Mouse (Mus musculus): ENCODE results near the gene Ptprm.

Gene Ptprm

DNA sequence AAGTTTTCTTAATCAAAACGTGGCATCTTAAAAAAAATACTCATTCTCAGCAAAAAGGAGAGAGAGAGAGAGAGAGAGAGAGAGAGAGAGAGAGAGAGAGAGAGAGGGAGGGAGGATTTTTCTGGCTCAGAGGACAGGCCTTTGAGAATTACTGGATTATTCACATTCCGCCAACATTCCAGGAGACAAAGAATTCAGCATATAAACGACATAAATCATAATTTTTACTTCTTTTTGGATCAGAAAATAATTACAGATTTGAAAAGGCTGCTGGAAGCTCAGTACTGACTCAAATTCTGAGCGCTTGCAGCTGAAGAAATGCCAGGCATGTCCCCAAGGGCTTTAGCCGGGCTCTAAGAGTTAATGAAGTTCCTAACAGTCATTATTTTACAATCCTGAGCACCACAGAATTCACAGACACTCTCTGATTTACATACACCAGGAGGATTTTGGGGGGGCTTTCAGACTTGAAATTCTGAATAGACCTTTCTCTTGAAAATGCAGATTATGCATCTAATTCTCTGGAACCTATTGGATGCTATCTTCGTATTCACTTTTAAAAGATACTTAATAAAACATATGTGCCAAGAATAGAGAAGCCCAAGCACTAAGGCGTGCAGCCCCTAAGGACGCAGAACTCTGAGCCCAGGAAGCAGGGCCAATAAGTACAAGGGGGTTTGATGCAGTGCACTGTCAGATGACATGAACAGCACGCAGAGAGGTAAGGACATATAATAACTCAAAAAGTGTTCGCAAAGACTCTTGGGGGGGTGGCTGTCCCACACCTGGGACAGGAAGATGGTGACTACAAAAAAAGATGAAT lies 112.1 kb downstream of the Ptprm start:
- DNase-seq (ENCODE audit: inconsistent age in 2 of 2, low spot score in 1 of 2): no peak

DNA sequence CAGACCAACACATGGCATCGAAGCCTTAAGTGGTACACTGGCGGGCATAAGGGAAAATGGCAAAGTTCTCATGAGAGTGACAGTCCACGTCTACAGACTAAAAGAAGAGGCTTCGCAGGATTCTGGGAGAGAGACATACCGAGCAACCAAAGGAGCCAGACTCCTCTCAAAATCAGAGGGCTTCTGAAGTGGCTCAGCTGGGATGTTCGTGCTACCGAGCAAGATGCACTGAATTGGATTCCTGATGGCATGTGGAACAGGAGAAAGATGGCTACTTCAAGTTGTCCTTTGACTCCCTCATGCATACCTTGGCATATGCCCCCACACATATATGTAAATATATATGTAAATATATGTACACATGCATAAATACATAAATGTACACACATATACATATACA lies 115.4 kb downstream of the Ptprm start:
- DNase-seq (ENCODE audit: inconsistent age in 2 of 2, low spot score in 1 of 2): no peak

DNA sequence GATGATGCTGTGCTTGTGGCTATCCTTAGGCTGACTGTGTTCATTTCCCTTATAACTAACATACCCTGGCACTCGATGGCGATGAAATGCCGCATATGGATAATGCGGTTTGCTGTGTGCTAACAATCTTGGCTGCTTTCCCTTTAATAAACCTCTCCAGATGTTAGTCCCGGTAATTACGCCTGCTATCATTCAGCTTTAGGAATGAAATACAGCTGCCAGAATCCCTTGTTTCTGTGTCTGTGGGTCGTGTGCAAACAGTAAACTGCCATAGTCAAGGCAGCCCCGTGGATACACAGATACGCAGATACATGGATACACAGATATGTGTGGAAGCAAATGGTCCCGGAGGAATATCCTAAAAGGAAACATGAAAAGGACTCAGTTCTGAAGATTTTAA lies 116.8 kb downstream of the Ptprm start:
- no peak for DNase-seq (ENCODE audit: inconsistent age in 2 of 2, low spot score in 1 of 2)

DNA sequence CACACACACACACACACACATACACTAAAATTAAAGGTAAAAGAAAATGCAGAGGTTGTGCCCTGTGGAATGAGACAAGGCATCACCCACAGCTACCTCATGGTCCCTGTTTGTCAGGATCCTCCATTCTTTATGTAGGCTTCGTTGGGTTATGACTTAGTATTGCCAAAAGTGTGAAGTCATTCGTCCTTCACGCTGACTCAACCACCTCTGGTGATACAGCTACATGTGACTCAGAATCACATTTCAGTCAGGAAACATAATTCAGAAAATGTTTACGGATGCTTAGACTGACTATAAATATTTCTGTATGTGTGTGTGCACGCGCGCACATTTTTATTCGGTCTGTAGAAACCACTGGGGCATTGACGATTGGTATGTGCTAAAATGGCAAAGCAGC lies 121.2 kb downstream of the Ptprm start:
- DNase-seq (ENCODE audit: inconsistent age in 2 of 2, low spot score in 1 of 2): peak in 1 of 2 experiments; percentile 48

DNA sequence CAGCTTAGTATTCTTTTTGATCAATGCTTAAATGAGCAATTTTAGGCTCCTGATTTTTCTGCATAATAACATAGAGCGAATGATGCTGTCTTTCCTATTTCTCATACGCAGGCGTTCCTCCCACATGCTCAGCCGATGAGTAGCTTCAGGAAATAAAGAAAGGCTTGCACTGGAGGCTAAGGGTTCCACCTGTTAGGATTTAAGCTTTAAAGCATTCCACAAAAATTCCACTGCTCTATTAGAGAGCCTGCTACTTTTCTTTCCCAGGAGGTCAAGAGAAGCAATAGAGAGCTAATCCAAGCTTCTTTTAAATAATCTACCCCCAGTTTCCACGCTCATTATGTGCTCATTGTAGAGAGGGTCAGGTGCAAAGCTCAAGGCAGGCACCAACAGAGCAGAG lies 127.3 kb downstream of the Ptprm start:
- DNase-seq (ENCODE audit: inconsistent age in 2 of 2, low spot score in 1 of 2): no peak

DNA sequence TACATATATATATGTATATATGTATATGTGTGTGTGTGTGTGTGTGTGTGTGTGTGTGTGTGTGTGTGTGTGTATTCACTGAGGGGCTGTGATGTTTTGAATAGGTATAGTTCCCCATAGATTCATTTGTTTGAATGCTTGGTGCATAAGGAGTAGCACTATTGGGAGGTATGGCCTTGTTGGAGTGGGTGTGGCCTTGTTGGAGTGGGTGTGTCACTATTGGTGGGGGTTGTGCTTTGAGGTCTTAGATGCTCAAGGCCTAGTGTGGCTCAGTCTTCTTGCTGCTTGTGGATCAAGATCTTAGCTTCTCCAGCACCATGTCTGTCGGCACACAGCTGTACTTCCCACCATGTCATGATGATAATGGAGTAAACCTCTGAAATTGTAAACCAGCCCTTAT lies 138.9 kb downstream of the Ptprm start:
- DNase-seq (ENCODE audit: inconsistent age in 2 of 2, low spot score in 1 of 2): no peak

DNA sequence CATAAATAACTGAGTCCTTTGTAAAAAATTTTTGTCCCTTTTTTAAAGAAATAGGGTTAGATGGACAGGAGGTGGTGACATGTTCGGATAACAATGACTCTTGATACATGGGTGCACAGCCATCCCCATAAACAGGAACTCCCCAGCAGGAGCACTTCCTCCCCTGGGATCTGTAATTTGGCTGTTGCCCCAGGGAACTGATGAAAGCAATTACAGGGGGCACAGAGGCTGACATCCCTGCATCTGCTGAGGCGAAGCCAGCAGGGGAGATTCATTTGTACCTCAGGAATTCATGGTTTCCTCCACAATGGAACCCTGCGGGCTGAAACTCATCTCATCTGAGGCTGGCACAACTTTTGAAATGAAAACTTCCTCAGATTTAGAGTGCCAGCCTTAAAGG lies 140.5 kb downstream of the Ptprm start:
- DNase-seq (ENCODE audit: inconsistent age in 2 of 2, low spot score in 1 of 2): peak; percentile 19 to 31

DNA sequence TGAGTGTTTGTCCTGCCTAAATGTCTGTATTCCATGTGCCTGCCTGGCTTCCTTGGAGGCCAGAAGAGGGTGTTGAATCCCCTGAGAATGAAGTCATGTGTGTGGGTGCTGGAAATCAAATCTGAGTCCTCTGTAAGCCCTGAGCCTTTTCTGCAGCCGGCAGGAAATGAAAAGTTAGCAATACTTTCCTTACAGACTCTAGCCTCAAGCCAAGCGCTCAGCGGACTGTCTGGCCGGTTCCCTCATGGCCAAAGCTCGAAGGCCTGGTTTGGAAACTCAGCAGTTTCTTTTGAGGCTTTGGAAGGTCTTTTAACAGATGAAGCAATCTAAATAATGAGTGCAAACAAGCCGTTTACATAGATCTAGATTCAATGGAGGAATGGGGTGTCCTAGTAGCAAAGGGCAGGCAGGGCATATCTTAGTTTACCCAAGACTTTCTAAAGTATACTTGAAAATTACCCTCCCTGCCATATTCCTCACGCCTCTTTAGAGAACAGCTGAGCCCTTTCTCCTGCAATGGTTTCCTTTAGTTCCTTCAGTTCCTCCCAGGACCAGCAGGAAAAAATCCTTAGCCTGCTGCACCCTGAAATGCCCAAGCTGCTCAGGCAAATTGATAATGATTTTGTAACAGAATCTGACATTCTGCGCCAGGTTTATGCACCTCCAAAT lies 144.4 kb downstream of the Ptprm start:
- DNase-seq (ENCODE audit: inconsistent age in 2 of 2, low spot score in 1 of 2): peak in 1 of 2 experiments; percentile 29

DNA sequence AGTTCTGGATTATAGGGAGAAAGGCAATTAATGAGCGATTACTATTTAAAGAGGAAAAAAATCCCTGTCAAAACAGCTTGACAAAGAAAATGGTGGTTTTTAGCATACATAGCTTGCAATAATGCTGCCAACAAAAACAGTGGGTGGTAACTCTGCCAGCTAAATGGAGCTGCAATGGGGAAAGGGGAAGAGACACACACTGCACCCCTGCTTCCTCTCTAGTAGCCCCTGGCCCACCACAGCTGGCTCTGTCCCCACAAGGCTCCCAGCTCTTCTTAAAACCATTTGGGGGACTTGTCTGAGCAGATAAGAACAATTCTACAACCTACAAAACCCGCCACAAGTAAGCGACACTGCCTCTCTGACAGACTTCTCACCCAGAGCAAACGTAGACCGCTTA lies 145.7 kb downstream of the Ptprm start:
- no peak for DNase-seq (ENCODE audit: inconsistent age in 2 of 2, low spot score in 1 of 2)

DNA sequence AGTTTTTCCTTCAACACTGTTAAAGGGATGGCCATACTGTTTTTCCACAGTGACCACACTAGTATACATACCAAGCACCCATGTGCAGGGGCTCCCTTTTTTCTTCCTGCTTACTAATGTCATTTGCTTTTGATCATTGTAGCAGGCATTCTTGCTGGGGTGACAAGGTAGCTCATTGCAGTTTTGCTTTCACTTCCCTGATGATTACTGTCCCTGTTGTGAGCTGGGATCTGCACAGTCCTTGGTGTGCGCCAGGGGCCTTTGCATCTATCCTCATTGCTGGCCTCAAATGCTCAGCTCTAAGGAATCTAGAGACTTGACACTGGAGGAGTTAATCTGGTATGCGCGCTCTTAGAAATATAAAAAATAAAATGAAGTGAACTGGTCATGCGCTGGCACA lies 147.3 kb downstream of the Ptprm start:
- DNase-seq (ENCODE audit: inconsistent age in 2 of 2, low spot score in 1 of 2): no peak

DNA sequence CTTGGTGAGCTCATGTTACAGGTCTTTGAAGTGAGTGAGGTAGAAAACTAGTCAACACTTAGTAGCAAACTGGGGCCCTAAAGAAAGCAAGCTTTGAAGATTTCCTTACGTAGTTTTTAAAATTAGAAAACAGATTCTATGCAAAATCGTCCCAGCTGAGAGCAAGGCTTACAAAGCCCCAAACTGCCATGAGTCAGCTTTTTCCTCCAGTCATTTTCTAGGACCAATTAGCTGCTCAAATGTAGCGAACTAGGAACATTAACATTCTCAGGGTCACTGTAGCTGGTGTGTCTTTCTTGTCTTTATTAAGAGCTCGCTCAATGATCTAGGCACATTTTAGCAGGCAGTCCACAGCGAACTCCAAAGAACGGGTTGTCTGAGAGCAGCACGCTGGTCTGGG lies 153.1 kb downstream of the Ptprm start:
- peak in 1 of 2 experiments; percentile 41 for DNase-seq (ENCODE audit: inconsistent age in 2 of 2, low spot score in 1 of 2)

DNA sequence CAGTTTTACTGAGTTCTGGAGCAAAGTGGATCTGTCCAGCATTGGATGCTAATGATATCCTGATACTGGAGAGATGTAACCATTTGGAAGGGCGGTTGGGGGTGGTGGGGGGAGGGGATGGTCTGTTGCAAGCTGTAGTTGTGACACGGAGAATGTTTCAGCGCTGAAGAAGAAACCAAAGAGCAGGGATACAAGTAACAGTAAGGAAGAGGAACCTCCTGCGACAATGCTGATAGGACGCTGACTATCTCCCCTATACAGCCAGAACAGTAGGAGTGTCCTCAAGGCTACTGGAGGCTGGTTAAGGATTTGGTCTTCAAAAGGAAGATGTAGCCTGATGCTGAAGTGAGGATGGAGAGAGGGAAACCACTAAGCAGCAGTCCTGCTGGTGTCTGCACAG lies 160.5 kb downstream of the Ptprm start:
- no peak for DNase-seq (ENCODE audit: inconsistent age in 2 of 2, low spot score in 1 of 2)

DNA sequence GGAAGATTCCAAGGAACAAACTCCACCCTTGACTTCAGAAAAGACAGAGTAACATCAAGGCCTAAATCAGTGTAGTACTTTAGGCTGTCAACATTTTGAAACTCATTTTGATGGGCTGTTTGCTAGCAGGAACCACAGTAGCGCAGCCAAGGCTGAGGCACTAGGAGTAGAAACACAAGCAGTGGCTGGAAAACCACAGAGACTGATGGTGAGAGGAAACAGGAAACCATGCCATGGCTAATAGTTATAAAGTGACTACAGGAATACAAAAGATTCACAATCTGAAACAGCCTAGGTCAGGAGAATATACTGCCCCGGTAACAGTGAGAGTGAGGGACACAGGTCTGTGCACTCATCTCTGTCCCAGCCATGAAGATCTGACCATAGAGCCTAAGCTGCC lies 165.7 kb downstream of the Ptprm start:
- DNase-seq (ENCODE audit: inconsistent age in 2 of 2, low spot score in 1 of 2): no peak

DNA sequence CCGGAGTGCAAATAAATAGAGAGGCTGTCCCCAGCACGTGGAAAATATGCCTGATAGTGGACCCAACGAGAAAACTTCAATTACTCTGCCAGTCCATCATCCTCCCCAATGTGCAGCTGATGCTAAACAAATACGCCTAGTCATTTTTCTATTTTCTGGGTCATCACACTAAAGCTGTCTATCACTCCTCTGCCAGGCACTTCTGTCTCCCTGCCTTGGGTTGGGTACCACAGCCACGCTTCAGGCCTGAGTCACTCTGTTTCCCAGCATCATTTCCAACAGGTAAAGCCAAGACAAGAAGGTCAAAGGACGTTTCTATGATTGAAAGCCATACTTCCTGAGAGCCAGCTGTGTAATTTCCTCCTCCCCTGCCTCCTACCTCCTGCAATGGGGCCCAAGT lies 167.4 kb downstream of the Ptprm start:
- DNase-seq (ENCODE audit: inconsistent age in 2 of 2, low spot score in 1 of 2): no peak

DNA sequence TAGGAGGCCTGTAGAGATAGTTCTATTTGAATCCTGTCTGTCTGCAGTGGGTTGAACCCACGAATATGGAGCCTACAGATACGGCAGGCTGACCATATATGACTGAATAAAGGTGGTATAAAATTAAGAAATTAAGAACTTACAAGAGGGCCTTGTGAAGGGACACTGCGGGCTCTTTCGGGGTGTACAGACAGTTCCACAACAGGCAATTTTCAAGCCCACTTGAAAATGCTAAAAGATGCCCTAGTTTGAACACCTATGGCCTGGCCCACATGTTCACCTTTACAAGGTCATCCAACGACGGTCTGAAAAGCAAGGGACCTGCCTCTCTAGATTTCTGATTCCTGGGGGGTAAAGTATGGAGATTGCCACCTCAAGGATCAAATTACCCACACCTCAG lies 168.3 kb downstream of the Ptprm start:
- DNase-seq (ENCODE audit: inconsistent age in 2 of 2, low spot score in 1 of 2): no peak

DNA sequence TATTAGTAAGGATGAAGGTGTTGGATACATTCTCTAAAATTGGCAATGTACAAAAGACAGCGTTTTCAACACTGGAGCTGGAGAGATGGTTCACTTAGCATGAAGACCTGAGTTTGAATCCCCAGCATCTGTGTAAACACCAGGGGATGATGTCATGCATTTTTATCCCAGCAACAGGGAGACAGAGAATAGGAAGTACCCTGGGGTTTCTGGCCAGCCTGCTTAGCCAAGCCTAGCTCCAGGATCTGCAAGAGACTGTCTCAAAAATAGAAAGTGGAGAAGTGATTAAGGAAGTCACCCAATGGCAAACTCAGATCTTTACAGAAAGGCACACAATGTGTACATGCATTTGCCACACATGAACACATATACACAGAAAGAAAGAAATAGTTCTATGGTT lies 174.8 kb downstream of the Ptprm start:
- DNase-seq (ENCODE audit: inconsistent age in 2 of 2, low spot score in 1 of 2): peak in 1 of 2 experiments; percentile 30

DNA sequence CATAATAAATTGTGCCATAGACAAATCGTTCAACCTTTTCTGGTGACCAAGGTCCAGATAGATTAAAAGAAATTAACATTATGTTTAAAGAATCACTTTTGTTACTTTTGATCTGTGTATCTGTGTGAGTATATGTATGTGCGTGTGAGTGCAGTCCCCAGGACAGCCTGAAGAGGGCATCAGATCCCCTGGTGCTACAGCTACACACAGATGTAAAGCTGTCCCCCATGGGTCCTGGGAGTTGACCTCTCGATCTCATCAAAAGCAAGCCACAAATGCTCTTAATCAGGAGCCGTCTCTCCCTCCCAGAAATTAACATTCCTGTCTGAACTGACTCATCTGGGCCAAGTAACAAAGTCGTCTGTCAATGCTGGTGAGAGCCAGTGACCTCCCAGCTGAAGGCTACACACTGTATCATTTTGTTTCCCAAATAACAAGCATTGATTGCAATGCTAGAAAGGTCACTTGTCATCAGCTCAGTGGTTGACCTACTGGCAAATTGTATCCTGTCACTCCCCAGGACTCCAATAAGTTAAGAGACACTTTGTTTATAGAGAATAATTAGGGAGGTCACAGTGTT lies 175.5 kb downstream of the Ptprm start:
- peak in 1 of 2 experiments; percentile 80 for DNase-seq (ENCODE audit: inconsistent age in 2 of 2, low spot score in 1 of 2)

DNA sequence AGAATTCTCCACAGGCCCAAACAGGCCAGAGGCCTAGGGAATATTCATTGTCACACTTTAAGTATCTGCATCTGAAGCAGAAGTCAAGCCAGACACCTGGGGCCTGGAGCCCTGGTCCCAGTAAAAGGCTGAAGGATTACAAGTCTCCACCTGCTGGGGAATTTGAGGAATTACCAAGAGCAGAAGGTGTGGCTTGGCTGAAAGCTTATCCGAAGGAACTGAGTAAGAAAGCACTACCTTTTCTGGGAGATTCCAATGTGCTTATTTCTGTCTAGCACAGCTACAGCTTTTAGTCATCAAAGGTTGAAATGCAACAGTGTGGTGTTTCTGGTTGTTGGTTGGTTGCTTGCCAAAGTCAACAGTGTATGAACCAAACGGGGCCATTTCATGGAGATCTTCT lies 178.4 kb downstream of the Ptprm start:
- DNase-seq (ENCODE audit: inconsistent age in 2 of 2, low spot score in 1 of 2): peak; percentile 39 to 83

DNA sequence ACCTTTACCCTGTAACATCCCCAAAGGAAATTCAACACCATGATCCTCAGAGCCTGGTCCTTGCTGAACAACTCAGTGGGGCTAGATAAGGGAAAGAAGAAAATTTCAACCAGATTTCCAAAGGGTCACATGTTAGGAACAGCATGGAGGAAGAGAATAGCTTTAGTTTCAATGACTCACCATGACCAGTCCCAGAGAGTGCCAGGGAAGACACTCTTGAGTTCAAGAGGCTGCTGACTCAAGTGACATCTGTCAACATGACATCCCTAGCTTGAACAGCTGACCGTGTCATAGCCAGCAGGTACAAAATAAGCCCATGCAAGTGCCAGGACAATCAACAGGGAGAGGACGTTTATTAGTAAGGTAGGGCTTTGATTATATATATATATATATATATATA lies 182.9 kb downstream of the Ptprm start:
- DNase-seq (ENCODE audit: inconsistent age in 2 of 2, low spot score in 1 of 2): peak in 1 of 2 experiments; percentile 42

DNA sequence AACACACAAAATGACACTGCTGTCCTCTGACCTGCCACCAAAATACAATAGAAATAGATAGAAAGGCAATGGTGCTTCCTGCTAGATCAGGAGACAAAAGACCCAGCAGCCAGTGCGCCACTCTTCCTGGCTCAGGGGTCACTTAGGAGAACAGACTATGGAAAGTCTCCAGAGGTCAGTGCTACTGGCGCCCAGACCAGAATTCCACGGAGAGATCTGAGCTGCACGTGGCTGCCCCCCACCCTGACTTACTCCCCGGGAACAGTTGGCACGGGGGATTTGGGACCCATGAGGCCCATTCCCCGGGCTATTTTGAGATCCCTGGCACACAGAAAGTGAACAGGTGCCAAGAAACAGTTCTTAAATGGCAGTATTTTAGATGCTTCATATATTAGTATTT lies 183.6 kb downstream of the Ptprm start:
- peak in 1 of 2 experiments; percentile 58 for DNase-seq (ENCODE audit: inconsistent age in 2 of 2, low spot score in 1 of 2)

DNA sequence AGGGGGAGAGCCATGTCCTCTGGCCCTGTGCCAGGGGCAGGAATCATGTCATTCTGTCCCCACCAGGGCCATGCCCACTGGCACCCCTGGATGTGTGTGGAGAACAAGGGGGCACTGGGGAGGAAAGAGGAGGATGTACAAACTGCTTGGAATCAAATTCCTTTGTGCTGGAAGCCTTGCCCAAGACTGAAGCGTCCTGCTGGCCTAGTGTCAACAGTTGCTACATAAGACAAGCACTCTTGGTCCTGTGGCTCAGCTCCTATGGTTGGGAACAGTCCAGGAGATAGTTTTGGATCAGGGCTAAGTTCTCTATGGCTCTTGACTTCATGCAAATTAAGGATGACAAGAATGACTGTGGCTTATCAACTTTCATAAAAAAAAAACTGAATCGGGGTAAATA lies 188.4 kb downstream of the Ptprm start:
- DNase-seq (ENCODE audit: inconsistent age in 2 of 2, low spot score in 1 of 2): no peak

DNA sequence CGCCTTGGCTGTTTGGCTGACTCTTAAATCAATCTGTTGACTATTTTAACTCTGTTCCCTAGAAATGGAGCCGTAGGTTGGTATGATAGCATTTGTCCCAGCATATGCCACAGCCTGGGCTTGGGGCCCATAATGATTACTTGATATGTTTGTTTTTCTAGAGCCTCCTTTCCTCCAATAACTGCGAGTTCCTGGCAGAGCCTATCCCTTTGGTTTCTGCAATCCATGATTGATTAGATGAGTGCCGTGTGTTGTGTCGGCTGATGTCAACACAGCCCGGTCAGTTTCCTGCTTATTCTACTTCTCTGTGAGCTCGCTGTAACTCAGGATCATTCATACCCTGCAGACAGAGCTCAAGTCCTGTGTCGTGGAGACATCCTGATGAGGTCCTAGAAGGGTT lies 194.6 kb downstream of the Ptprm start:
- DNase-seq (ENCODE audit: inconsistent age in 2 of 2, low spot score in 1 of 2): peak in 1 of 2 experiments; percentile 43

Measured in adrenal gland, adult (tissue).